Mouse (Mus musculus): Measurements from ENCODE around the gene Traf5. TPM values are rescaled to one million over a fixed set of nuclear protein-coding genes. Genes with fewer than 3 reads are reported as not detected.

The Traf5 gene
- 6.3 and 8.5 TPM in 2 replicates for polyA plus RNA-seq (2016; fragmentation: Nextera tagmentation; extraction: Ambion mirVana)

DNA sequence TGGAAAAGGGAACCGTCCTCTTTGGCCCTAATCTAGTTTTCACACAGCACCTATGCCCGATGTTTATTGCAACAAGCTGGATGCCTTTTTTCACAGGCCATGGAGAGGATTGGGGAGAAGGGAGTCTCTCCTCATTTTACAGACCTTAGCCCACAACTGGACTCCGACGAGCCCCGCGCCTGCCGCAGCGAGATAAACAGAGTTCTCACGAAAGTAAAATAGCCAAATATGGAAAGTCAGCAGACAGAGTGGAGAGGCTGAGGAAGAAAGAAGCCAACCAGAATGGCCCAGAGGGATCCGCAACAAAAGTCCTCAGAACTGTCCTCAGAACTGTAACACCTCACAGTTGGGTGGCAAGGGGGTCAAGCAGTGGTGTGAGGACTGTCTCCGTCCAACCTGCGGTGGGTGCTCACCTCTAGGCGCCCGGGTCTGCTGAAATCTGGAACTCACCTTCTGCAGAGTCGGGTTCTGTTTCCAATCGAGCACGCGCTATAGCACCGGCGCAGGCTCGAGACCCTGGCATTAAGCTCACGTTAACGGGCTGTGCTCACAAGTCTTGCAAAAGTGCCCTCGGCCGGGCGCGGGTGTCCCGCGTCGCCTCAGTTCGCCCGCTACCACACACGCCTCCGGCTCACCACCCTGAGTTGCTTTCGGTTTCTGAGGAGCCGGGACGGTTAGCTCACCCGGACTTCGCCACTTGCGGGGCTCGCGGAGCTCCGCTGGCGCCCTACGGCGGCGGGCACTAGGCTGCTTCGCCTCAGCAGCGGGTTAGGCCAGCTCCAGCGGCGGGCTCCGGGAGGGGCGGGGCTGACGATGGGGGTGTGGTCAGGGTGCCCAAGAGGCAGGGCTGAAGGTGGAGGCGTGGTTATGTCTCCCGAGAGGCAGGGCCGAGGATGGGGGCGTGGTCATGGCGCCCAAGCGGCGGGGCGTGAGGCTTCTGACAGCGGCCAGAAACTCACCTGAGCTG is at the start of gene Traf5:
Traf5 (minus strand) TSS at position 754 of the 967 bp plus-strand sequence.
- WGBS: 2% methylated on average over 63 of the region's 63 CpGs
- peak; percentile 98 for DNase-seq (ENCODE audit: low spot score)

GRCm38 (mm10) chr1:192140313-192140712 is 48.0 kb upstream of the Traf5 start:
- Histone ChIP-seq H3K4me1 (peaks cover 17% of the 10 kb centered on the region), H3K27ac (no peak overlapping the region), H3K27me3 (ENCODE audit: insufficient read depth, poor library complexity, severe bottlenecking) (no peaks in the 10 kb centered on the region), H3K9me3 (no peaks in the 10 kb centered on the region), H3K36me3 (no peaks in the 10 kb centered on the region), H3K4me3 (no peak overlapping the region)
- WGBS: 94% methylated on average over 2 of the region's 2 CpGs
- no peak for DNase-seq (ENCODE audit: low spot score)

More for the DNA sequence above, at the start of gene Traf5:
- H3K9me3 ChIP-seq: no peaks in the 10 kb centered on the region
- peak within 1 kb of the TSS; percentile 90 for H3K27ac ChIP-seq
- H3K4me3 ChIP-seq: peak within 1 kb of the TSS; percentile 70
- peaks cover 29% of the 10 kb centered on the region for H3K27me3 ChIP-seq (ENCODE audit: insufficient read depth, poor library complexity, severe bottlenecking)
- H3K4me1 ChIP-seq: peaks cover 21% of the 10 kb centered on the region
- H3K36me3 ChIP-seq: no peaks in the 10 kb centered on the region

- peak; percentile 87 for DNase-seq (ENCODE audit: low spot score)
- H3K4me3 ChIP-seq: peak within 1 kb of the TSS; percentile 91
- H3K27me3 ChIP-seq (ENCODE audit: insufficient read depth, poor library complexity, severe bottlenecking): no peaks in the 10 kb centered on the region
- no peaks in the 10 kb centered on the region for H3K9me3 ChIP-seq
- peaks cover 17% of the 10 kb centered on the region for H3K4me1 ChIP-seq
- under 1% methylated on average over 75 of the region's 88 CpGs for WGBS
- peak within 1 kb of the TSS; percentile 99 for H3K27ac ChIP-seq
- H3K36me3 ChIP-seq: no peaks in the 10 kb centered on the region
Measured at GRCm38 (mm10) chr1:192137926-192138910, 45.9 kb upstream of the Traf5 start, which contains the start of gene Rcor3. Gene Rcor3, minus strand, starts transcription at chr1:192138062.

- WGBS: under 1% methylated on average over 42 of the region's 61 CpGs
- Histone ChIP-seq H3K4me1 (peaks cover 17% of the 10 kb centered on the region), H3K27ac (peak overlapping the region; percentile 99), H3K9me3 (no peaks in the 10 kb centered on the region), H3K4me3 (peak overlapping the region; percentile 91), H3K27me3 (ENCODE audit: insufficient read depth, poor library complexity, severe bottlenecking) (no peaks in the 10 kb centered on the region), H3K36me3 (no peaks in the 10 kb centered on the region)
- peak; percentile 78 for DNase-seq (ENCODE audit: low spot score)
Measured at GRCm38 (mm10) chr1:192137291-192137925, 45.0 kb upstream of the Traf5 start.

DNA sequence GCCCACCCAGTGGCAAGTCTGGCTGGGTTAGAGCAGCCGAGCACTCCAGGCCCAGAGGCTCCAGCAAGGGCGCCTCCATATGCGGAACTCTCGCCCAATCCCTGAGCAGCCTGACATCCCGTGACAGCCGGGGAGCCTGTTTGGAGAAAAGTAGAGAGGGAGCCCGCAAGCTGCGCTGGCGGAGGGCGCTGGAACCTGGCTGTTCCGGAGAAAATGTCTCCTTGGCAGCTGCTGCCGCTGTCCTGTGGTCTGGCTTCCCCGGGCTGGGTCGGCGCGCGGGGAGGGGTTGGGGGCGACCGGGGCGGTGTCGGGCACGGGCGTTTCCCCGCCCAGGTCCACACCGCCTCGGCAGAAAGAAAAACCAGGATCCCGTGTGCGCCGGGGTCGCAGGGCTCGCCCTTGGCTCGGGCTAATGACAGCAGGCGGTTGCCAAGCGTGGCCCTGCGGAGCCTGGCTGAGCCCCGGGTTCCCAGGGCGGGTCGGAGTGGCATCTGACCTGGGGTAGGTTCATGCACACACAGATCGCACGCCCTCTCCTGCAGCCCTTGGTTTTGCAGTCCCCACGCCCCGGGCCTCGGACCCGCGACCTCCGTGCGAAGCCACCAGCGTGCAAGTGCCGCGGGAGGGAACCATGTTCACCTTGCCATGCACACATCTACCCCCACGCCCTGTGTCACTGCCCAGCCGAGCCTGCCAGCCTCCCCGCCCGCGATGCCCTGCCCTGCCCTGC is 44.4 kb upstream of the Traf5 start:
- H3K27ac ChIP-seq: peak overlapping the region; percentile 99
- DNase-seq (ENCODE audit: low spot score): peak; percentile 95
- peaks cover 17% of the 10 kb centered on the region for H3K4me1 ChIP-seq
- no peaks in the 10 kb centered on the region for H3K36me3 ChIP-seq
- WGBS: under 1% methylated on average over 53 of the region's 55 CpGs
- no peaks in the 10 kb centered on the region for H3K27me3 ChIP-seq (ENCODE audit: insufficient read depth, poor library complexity, severe bottlenecking)
- peak overlapping the region; percentile 91 for H3K4me3 ChIP-seq
- H3K9me3 ChIP-seq: no peaks in the 10 kb centered on the region

DNA sequence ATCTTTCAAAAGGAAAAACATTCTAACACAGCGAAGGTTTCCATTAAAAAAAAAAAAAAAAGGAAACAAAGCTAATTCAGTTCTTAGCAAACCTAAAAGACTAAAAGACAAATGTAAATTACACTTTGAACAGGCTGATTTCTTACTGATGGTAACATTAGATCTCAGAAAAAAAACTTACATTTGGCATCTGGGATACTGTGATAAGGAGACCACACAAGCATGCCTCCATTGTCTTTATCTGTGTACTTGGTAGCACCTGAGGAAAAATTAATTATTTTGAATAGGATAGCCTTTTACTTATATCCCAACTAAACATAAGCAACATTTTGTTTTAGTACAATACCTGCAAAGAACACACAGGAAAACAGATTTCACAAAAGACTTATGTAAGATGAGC is 37.8 kb upstream of the Traf5 start:
- 89% methylated on average over 1 of the region's 1 CpGs for WGBS
- H3K27me3 ChIP-seq (ENCODE audit: insufficient read depth, poor library complexity, severe bottlenecking): no peaks in the 10 kb centered on the region
- H3K27ac ChIP-seq: no peak overlapping the region
- H3K4me3 ChIP-seq: no peak overlapping the region
- H3K4me1 ChIP-seq: no peaks in the 10 kb centered on the region
- DNase-seq (ENCODE audit: low spot score): no peak
- H3K36me3 ChIP-seq: peaks cover 31% of the 10 kb centered on the region
- H3K9me3 ChIP-seq: no peaks in the 10 kb centered on the region

- Histone ChIP-seq H3K27ac (no peak overlapping the region), H3K4me3 (no peak overlapping the region), H3K4me1 (no peaks in the 10 kb centered on the region), H3K27me3 (ENCODE audit: insufficient read depth, poor library complexity, severe bottlenecking) (no peaks in the 10 kb centered on the region), H3K9me3 (no peaks in the 10 kb centered on the region), H3K36me3 (peaks cover 49% of the 10 kb centered on the region)
- 90% methylated on average over 8 of the region's 8 CpGs for WGBS
- DNase-seq (ENCODE audit: low spot score): no peak
Measured at GRCm38 (mm10) chr1:192128343-192128742, 36.0 kb upstream of the Traf5 start.

DNA sequence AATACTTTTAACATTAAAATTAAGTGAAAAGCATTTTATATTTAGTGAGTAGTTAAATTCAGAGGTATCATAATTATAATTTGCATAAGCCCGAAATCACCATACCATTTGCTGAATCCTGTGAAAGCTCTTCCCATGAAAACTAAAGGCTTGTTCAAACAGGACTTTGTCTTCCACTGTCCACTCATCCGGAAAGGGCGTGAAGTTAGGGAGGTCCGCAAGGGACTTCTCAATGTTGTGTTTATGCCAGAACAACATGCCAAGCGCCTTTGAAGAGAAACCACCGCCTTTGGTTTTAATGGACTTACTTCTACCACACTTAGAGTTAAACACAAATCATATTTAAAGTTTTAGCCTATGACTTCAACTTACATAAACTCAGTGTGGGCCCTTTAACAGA is 33.4 kb upstream of the Traf5 start:
- Histone ChIP-seq H3K27ac (no peak overlapping the region), H3K27me3 (ENCODE audit: insufficient read depth, poor library complexity, severe bottlenecking) (no peaks in the 10 kb centered on the region), H3K4me3 (no peak overlapping the region), H3K4me1 (peaks cover 7% of the 10 kb centered on the region), H3K9me3 (no peaks in the 10 kb centered on the region), H3K36me3 (peaks cover 72% of the 10 kb centered on the region)
- 95% methylated on average over 6 of the region's 6 CpGs for WGBS
- no peak for DNase-seq (ENCODE audit: low spot score)

GRCm38 (mm10) chr1:192116262-192116661 is 23.9 kb upstream of the Traf5 start:
- Histone ChIP-seq H3K36me3 (peaks cover 92% of the 10 kb centered on the region), H3K9me3 (no peaks in the 10 kb centered on the region), H3K27ac (no peak overlapping the region), H3K4me1 (no peaks in the 10 kb centered on the region), H3K4me3 (no peak overlapping the region), H3K27me3 (ENCODE audit: insufficient read depth, poor library complexity, severe bottlenecking) (no peaks in the 10 kb centered on the region)
- 85% methylated on average over 6 of the region's 6 CpGs for WGBS
- DNase-seq (ENCODE audit: low spot score): no peak

- DNase-seq (ENCODE audit: low spot score): no peak
- Histone ChIP-seq H3K4me1 (no peaks in the 10 kb centered on the region), H3K4me3 (no peak overlapping the region), H3K36me3 (peaks cover 91% of the 10 kb centered on the region), H3K27me3 (ENCODE audit: insufficient read depth, poor library complexity, severe bottlenecking) (no peaks in the 10 kb centered on the region), H3K27ac (no peak overlapping the region), H3K9me3 (no peaks in the 10 kb centered on the region)
- WGBS: 65% methylated on average over 1 of the region's 1 CpGs
Measured at GRCm38 (mm10) chr1:192115378-192115777, 23.0 kb upstream of the Traf5 start.

DNA sequence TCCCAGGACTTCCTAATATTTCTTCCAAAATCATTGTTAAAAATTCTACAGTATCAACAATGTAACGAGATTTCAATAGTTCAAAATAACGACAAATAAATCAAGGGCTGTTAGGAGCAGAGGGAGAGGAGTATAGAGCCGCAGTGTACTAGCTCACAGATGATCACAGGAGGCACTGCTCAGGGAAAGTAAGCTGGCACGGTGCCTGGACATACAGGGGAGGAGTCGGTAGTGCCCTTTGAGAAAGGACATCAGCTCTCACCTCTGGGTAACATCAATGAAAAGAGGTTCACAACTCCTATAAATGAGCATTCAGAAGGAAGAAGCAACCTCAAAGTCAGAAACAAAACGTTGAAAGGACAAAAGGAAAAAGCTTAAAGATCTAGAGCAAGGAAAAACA is 16.8 kb upstream of the Traf5 start:
- H3K4me1 ChIP-seq: peaks cover 4% of the 10 kb centered on the region; the same call in 1 of the 2 replicates
- no peaks in the 10 kb centered on the region for H3K27me3 ChIP-seq (ENCODE audit: insufficient read depth, poor library complexity, severe bottlenecking)
- DNase-seq (ENCODE audit: low spot score): no peak
- H3K4me3 ChIP-seq: no peak overlapping the region
- H3K27ac ChIP-seq: 0 out of 2 replicates have a peak overlapping the region, but pooled peaks have one; percentile 16
- WGBS: 66% methylated on average over 6 of the region's 6 CpGs
- H3K36me3 ChIP-seq: peaks cover 62% of the 10 kb centered on the region
- no peaks in the 10 kb centered on the region for H3K9me3 ChIP-seq

DNA sequence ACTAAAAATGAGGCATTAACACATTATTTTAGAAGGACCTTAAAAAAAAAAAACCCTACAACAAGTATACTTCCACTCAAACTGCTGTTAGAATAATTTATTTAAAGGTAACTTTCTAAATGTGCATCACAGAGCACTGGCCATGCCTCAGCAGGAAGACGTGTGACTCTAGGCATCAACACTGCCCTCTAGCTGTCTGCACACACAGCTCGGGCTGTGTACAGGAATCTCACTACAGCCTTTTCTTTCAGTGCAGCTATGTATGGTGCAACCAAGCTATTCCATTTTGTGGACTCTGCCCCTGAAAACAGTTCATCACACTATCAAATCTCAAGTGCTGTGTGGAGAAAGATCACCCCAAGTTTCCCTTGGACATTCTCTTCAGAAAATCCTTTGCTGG is 15.0 kb upstream of the Traf5 start:
- Histone ChIP-seq H3K9me3 (no peaks in the 10 kb centered on the region), H3K36me3 (peaks cover 51% of the 10 kb centered on the region), H3K27me3 (ENCODE audit: insufficient read depth, poor library complexity, severe bottlenecking) (no peaks in the 10 kb centered on the region), H3K4me1 (peaks cover 17% of the 10 kb centered on the region), H3K27ac (no peak overlapping the region), H3K4me3 (no peak overlapping the region)
- 25% methylated on average over 2 of the region's 2 CpGs for WGBS
- DNase-seq (ENCODE audit: low spot score): peak; percentile 74
